Mouse (Mus musculus): ENCODE results near the gene Pacs2. TPM values are rescaled to one million over a fixed set of nuclear protein-coding genes. Genes with fewer than 3 reads are reported as not detected.

The Pacs2 gene
- total RNA-seq (2023): 77.9 TPM

DNA sequence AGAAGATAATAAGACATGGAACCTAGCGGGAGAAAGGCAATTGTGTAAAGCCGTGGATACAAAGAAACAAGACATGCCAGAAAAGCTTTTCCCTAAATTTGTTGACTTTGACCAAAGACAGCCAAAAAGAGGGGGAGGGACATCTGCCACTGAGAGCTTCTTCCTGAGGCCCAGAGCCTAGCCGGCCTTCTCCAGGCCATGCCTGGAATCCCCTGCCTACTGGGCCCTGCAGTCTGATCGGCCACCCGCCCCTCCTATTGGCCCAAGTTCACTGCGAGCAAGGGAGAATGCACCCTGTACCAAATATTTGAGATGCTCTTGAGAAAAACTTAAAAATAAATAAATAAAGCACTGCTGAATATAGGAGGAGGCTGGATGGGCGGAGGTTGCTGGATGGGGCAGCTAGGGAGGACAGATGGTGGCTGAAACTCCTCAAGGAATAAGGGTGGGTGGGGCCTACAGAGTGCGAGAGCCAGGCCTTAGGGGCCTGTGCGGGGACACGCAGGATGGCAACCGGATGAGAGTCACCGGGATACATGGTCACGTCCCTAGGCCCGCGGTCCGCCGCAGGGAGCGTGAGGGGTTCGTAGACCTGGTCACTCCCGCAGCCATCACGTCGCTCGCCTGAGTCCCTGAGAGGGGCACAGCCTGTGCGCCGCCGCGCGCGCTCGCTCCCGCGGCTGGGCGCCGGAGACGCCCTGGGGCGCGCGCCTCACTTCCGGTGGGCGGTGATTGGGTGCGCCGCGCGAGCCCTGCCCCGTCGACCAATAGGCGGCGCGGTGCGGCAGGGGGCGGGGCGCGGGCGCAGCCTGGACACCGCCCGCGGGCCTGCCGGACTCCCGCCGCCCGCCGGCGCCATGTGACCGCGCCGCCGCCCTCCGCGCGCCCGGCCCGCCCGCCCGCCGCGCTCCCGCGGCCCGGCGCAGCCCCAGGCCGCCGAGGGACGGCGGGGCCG lies at the start of gene Pacs2:
Gene Pacs2 (plus strand): TSS at position 905 of the 955 bp plus-strand sequence.

GRCm38 (mm10) chr12:112976371-112977073 lies 37.8 kb upstream of the Pacs2 start, which contains the start of gene Btbd6:
Btbd6 (plus strand) TSS chr12:112976482.

DNA sequence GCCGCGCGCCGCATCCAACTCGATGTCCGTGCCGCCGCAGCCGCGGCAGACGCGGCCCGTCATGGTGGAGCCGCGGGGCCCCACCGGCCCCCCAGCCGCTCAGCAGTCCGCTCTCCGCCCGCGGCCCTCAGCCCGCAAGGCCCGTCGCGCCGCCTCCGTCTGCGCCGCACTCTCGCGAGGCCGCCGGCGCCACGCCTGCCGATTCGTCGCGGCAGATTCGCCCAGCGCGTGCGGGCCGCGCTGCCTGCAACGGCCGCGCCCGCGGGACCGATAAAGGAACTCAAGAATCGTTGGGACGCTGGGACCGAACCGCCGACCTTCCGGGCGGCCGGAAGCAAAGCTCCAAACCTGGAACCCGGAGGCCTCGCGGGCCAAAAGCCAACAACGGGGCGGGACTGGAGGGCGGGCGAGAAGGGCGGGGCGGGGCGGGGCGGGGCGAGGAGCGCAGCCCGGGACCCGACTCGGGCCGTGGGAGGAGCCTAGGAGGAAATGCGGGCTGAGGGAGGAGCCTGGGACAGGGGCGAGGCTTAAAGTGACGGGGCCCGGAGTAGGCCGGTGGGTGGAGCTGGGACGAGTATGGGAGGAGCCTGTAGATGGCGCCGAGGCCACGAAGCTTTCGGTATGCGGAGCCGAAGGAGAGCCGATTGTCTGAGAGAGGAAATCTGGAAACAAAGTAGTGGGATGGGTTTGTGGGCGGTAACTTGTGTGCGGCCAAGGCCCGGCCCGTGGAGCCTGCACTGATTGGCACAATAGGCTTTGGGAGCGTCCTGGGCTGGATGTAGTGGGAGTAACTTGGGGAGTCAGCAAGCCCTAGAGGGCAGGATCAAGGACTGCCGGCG lies 13.8 kb upstream of the Pacs2 start, which contains the start of gene Brf1:
Gene Brf1 (minus strand): TSS at position 411 of the 839 bp plus-strand sequence.

DNA sequence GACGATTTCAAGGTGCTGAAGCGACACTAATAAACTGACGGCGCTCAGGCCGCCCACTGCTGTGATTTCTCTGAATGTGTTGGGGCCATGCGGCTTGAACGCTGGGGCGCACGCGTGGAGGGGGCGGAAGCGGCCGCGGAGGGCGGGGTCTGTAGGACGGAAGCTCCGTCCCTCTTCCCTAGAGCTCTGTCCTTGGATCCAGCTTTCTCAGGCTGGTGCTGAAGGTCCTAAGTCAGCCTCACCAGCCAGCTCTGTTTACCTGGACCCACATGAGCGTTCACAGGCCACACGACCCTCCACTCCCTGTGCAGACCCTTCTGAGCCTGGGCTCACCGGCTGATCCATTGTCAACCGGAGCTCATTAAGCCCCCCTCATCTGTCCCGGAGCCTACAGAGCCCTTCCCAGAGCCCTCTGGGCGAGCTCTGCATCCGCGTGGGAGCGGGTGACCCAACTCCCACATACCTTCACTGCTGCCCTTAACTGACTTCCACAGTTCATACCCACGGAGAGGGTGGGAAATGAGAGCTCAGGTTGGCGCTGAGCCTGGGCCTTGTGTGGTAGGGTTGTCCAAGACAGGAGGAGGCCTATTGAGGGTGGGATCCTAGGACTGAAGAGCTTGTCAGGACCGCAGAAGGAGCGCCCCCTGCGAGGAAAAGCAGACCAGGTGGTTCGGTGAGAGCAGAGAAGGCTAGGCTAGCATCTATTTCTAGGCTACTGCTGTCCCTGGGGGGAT lies 60.2 kb downstream of the Pacs2 start, which contains the start of gene Tex22:
Gene Tex22 (plus strand): TSS at position 174 of the 734 bp plus-strand sequence.

DNA sequence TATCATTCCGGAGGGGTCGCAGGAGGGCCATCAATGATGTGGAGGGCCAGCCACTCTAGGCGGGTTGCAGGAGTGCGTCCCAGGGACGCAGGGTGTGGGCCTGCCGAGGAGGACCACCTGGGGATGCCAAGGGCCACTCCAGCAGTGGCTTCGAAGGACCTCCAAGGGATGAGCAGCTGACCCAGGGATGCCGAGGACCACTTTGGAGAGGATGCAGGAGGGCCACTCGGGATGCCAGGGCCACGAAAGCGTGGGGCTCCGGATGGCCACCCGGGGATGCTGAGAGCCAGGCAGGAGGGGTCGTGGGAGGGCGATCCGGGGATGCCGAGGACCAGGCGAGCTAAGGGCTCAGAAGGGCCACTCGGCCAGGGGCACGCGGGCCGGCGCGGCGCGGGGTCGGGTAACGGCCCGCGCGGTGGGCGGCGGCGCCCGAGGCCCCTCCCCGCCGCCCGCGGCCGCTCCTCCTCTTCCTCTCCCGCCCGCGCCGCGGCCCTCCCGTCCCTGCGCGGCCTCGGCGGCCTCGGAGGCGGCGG lies 83.5 kb downstream of the Pacs2 start, which contains the start of gene Mta1:
Gene Mta1 (plus strand): TSS at position 530 of the 533 bp plus-strand sequence.

Other genes with a start within 250 kb of the Pacs2 start
- 1.8 TPM for gene Ahnak2, start 211.9 kb upstream of the Pacs2 start, total RNA-seq (2023)
- gene Clba1, start 205.6 kb upstream of the Pacs2 start, total RNA-seq (2023): 0.30 TPM
- gene Cdca4, start 185.1 kb upstream of the Pacs2 start, total RNA-seq (2023): 36.2 TPM
- 397 TPM for gene Gpr132, start 146.3 kb upstream of the Pacs2 start, total RNA-seq (2023)
- gene Jag2, start 84.7 kb upstream of the Pacs2 start, total RNA-seq (2023): 5.4 TPM
- 30.9 TPM for gene Nudt14, start 72.4 kb upstream of the Pacs2 start, total RNA-seq (2023)
- 39.7 TPM for gene Btbd6, start 38.0 kb upstream of the Pacs2 start, total RNA-seq (2023)
- gene Brf1, start 13.8 kb upstream of the Pacs2 start, total RNA-seq (2023): 222 TPM
- gene Tex22, start 60.0 kb downstream of the Pacs2 start, total RNA-seq (2023): 2.0 TPM
- 93.8 TPM for gene Mta1, start 83.8 kb downstream of the Pacs2 start, total RNA-seq (2023)
- gene Crip2, start 125.7 kb downstream of the Pacs2 start, total RNA-seq (2023): 17.6 TPM
- gene Crip1, start 131.8 kb downstream of the Pacs2 start, total RNA-seq (2023): 1,079 TPM
- 13.3 TPM for gene Tedc1, start 141.9 kb downstream of the Pacs2 start, total RNA-seq (2023)
- not detected for gene Tmem121, start 171.4 kb downstream of the Pacs2 start, total RNA-seq (2023)

Measured in CD4-positive naive resting alpha-beta T cell, adult 57 days (primary cell).